Comparison of ENCODE assay signal across 27 mouse cellular contexts in the genomic region with DNA sequence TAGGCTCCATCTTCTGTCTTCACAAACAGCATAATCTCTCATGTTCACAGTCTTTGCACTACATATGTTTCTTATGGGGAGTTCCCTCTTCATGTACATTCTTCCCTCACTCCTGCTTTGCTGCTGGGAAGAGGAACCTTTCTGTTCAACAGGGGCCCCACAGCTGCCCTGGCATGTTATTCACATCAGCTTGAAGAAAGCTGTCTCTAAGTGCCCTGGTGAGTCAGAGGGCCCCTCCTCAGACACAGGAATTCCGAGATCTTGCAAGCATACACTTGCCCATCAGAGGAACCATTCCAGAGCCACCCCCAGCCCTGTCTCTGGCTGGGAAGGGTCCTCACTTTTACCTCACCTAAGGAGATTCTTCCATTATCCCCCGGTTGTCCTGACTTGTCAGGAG.
DNase-seq lines count a peak whose midpoint lies in the region; ATAC-seq and TF ChIP-seq lines count a peak whose summit lies in the region.
"Had no signal": no experiment of that assay in that cellular context is flagged by ENCODE, and none has a peak within 500 bp of the region (broad histone marks: within the 10 kb centered on the region; RNA-seq: fewer than 3 reads in every experiment).

No protein-coding gene starts in this region.

- H3K4me3 ChIP-seq in embryonic facial prominence, embryonic 13.5 days = no peak overlapping the region
- no peak overlapping the region for H3K4me3 ChIP-seq in stomach, embryonic 14.5 days (ENCODE audit: low read depth, low read length)
- H3K4me3 ChIP-seq in thymus, adult 2 months (ENCODE audit: control insufficient read depth, insufficient read depth, low read length) = no peak overlapping the region
- H3K4me3 ChIP-seq: forebrain, embryonic 15.5 days; heart, embryonic 13.5 days; hindbrain, embryonic 13.5 days; left cerebral cortex, adult 2 months; midbrain, embryonic 13.5 days; neural tube, embryonic 12.5 days had no signal

- no peaks in the 10 kb centered on the region for H3K36me3 ChIP-seq in embryonic facial prominence, embryonic 13.5 days
- H3K36me3 ChIP-seq in stomach, embryonic 14.5 days (ENCODE audit: control insufficient read depth, insufficient read depth, low read length) = no peaks in the 10 kb centered on the region
- H3K36me3 ChIP-seq in thymus, adult 2 months (ENCODE audit: control insufficient read depth, insufficient read depth, low read length) = no peaks in the 10 kb centered on the region
- H3K36me3 ChIP-seq: forebrain, embryonic 15.5 days; heart, embryonic 13.5 days; hindbrain, embryonic 13.5 days; midbrain, embryonic 13.5 days; neural tube, embryonic 12.5 days had no signal

- H3K9ac ChIP-seq in embryonic facial prominence, embryonic 13.5 days = no peak overlapping the region
- H3K9ac ChIP-seq in stomach, embryonic 14.5 days (replicated peaks; ENCODE audit: low read depth, low read length) = no peak overlapping the region
- H3K9ac ChIP-seq: forebrain, embryonic 15.5 days; heart, embryonic 13.5 days; hindbrain, embryonic 13.5 days; liver, postnatal 0 days; midbrain, embryonic 13.5 days; neural tube, embryonic 12.5 days had no signal

- no peak for TF ChIP-seq POLR2A in thymus, adult 2 months (IDR thresholded peaks at IDR 0.05; ENCODE audit: control insufficient read depth, extremely low read depth, insufficient read depth, low read length, poor library complexity)

- 0 out of 2 replicates have a peak, but pooled peaks have one; percentile 40 for ATAC-seq in embryonic facial prominence, embryonic 13.5 days (ENCODE audit: insufficient number of reproducible peaks, insufficient read depth, low FRiP score, low TSS enrichment, low read depth)
- 0 out of 2 replicates have a peak, but pooled peaks have one; percentile 33 for ATAC-seq in stomach, embryonic 14.5 days (ENCODE audit: insufficient number of reproducible peaks, insufficient read depth, low FRiP score, low read depth)
- no peak for ATAC-seq in cerebellum, adult (ENCODE audit: insufficient number of reproducible peaks, low FRiP score, low TSS enrichment)
- ATAC-seq: forebrain, embryonic 15.5 days; liver, postnatal 0 days; midbrain, embryonic 13.5 days had no signal

- no peaks in the 10 kb centered on the region for H3K27me3 ChIP-seq in embryonic facial prominence, embryonic 13.5 days
- no peaks in the 10 kb centered on the region for H3K27me3 ChIP-seq in stomach, embryonic 14.5 days (ENCODE audit: control insufficient read depth, insufficient read depth, low read length)
- no peaks in the 10 kb centered on the region for H3K27me3 ChIP-seq in thymus, adult 2 months (ENCODE audit: control insufficient read depth, insufficient read depth, low read length)
- H3K27me3 ChIP-seq: forebrain, embryonic 15.5 days; hindbrain, embryonic 13.5 days; midbrain, embryonic 13.5 days; neural tube, embryonic 12.5 days had no signal

- peaks cover 42% of the 10 kb centered on the region for H3K4me1 ChIP-seq in embryonic facial prominence, embryonic 13.5 days
- H3K4me1 ChIP-seq in stomach, embryonic 14.5 days (ENCODE audit: control insufficient read depth, insufficient read depth, low read length) = peaks cover 8% of the 10 kb centered on the region; the same call in 1 of the 2 replicates
- H3K4me1 ChIP-seq in thymus, adult 2 months (replicated peaks; ENCODE audit: control insufficient read depth, insufficient read depth, low read length) = no peaks in the 10 kb centered on the region
- H3K4me1 ChIP-seq: forebrain, embryonic 15.5 days; hindbrain, embryonic 13.5 days; neural tube, embryonic 12.5 days had no signal

- no peaks in the 10 kb centered on the region for H3K9me3 ChIP-seq in embryonic facial prominence, embryonic 13.5 days
- no peaks in the 10 kb centered on the region for H3K9me3 ChIP-seq in stomach, embryonic 14.5 days (ENCODE audit: control insufficient read depth, low read depth, low read length)
- H3K9me3 ChIP-seq: forebrain, embryonic 15.5 days; heart, embryonic 13.5 days; hindbrain, embryonic 13.5 days; midbrain, embryonic 13.5 days; neural tube, embryonic 12.5 days had no signal

- no peak overlapping the region for H3K4me2 ChIP-seq in embryonic facial prominence, embryonic 13.5 days
- no peak overlapping the region for H3K4me2 ChIP-seq in stomach, embryonic 14.5 days (replicated peaks; ENCODE audit: low read depth, low read length)
- H3K4me2 ChIP-seq: forebrain, embryonic 15.5 days; heart, embryonic 13.5 days; hindbrain, embryonic 13.5 days; liver, embryonic 11.5 days; midbrain, embryonic 13.5 days; neural tube, embryonic 12.5 days had no signal

- TF ChIP-seq CTCF in thymus, adult 2 months (IDR thresholded peaks at IDR 0.05; ENCODE audit: borderline replicate concordance, control insufficient read depth, extremely low read depth, insufficient read depth, low read length, poor library complexity) = no peak

- WGBS in embryonic facial prominence, embryonic 13.5 days = 39% methylated on average over 2 of the region's 2 CpGs
- 54% methylated on average over 2 of the region's 2 CpGs for WGBS in stomach, embryonic 14.5 days
- 76% methylated on average over 2 of the region's 2 CpGs for WGBS in thymus, adult 2 months

- peak; percentile 64 for DNase-seq in urinary bladder, postnatal 14 days (ENCODE audit: low spot score)
- no peak for DNase-seq in urinary bladder, postnatal 4 days (ENCODE audit: low spot score in 2 of 2)
- no peak for DNase-seq in thymus, adult 2 months
- no peak for DNase-seq in kidney, adult 11 months
- DNase-seq: adrenal gland, postnatal 14 days; cerebellum, adult 8-10 months; gastrocnemius, postnatal 10 days; heart, postnatal 14 days; kidney, adult 18-20 months; kidney, postnatal 4 days; layer of hippocampus, adult 9-11 months; left cerebral cortex, postnatal 4 days; liver, postnatal 0 days; lung, postnatal 14 days; right cerebral cortex, postnatal 25 days; spleen, adult 18-20 months; thymus, adult 18-20 months had no signal

- peak overlapping the region; percentile 11; the same call in 1 of the 2 replicates for H3K27ac ChIP-seq in embryonic facial prominence, embryonic 13.5 days
- peak overlapping the region; percentile 18; the same call in 1 of the 2 replicates for H3K27ac ChIP-seq in stomach, embryonic 14.5 days (ENCODE audit: low read length)
- H3K27ac ChIP-seq in thymus, adult 2 months (ENCODE audit: control insufficient read depth, insufficient read depth, low read length) = no peak overlapping the region
- H3K27ac ChIP-seq: forebrain, embryonic 15.5 days; heart, embryonic 13.5 days; hindbrain, embryonic 13.5 days; left cerebral cortex, adult 2 months; midbrain, embryonic 13.5 days; neural tube, embryonic 12.5 days had no signal
